Mouse (Mus musculus) kidney, adult 10 weeks (tissue): ENCODE results near the gene Zfp808. TPM values are rescaled to one million over a fixed set of nuclear protein-coding genes. Genes with fewer than 3 reads are reported as not detected.

Source experiments
- polyA plus RNA-seq: library from polyadenylated mRNA; stranded (reverse); fragments of 350-450 nt; fragmentation: Illumina TruSeq; extraction: RNeasy Lipid Tissue Mini Kit (QIAGEN cat#74804); gene quantifications from one replicate; pipeline ENCODE4 v1.2.3, GENCODE M21; 2014; ENCODE audit warnings: low read depth, low replicate concordance

Zfp808 gene
- polyA plus RNA-seq: 7.8 TPM

GRCm38 (mm10) chr13:62129432-62130171, at the start of gene Zfp808:
Zfp808 (plus strand) TSS chr13:62129886.

